Mouse (Mus musculus) kidney, adult 8-10 months (tissue): ENCODE results near the gene Slc1a4.

Experiments
- DNase-seq, 2 experiments: peaks; one replicate each; pipeline ENCODE4 v3.0.0; 2022

The Slc1a4 gene

DNA sequence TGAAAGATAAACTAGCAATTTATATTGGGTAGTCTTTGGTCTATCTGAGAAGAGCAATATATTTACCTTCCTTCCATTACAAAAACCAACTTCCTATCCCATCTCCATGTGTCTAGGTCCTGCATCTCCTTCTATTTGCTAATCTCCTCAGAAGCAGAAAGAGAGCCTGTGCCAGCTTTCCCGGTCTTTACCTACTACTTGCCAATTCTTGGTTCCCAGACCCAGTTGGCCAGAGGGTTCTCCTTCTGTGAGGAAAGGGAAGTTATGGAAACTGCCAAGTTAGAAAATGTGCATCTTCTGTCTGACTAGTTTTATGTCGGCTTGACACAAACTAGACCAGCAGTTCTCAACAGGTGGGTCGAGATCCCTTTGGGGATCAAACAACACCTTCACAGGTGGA lies 8.5 kb downstream of the Slc1a4 start:
- DNase-seq: no peak

- no peak for DNase-seq
Measured at GRCm38 (mm10) chr11:20322366-20322765, 10.1 kb downstream of the Slc1a4 start.

DNA sequence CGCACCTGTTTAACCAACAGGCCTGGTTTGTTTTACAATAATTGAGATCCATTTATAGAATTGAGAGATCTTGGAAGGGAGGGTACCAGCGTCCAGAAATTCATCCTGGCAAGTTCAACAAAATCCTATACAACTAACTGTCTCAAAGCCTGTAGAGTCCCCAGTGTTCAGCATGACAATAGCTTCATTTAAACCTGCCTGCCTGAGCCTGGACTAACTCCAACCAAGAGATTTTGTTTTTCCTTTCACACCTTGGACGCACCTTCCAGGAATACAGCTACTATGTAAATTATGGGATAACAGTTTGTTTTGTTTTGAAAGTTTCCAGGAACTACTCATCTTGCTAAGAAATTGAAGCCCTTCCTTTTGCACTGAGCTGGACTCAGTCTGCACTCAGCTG lies 11.9 kb downstream of the Slc1a4 start:
- DNase-seq: no peak

DNA sequence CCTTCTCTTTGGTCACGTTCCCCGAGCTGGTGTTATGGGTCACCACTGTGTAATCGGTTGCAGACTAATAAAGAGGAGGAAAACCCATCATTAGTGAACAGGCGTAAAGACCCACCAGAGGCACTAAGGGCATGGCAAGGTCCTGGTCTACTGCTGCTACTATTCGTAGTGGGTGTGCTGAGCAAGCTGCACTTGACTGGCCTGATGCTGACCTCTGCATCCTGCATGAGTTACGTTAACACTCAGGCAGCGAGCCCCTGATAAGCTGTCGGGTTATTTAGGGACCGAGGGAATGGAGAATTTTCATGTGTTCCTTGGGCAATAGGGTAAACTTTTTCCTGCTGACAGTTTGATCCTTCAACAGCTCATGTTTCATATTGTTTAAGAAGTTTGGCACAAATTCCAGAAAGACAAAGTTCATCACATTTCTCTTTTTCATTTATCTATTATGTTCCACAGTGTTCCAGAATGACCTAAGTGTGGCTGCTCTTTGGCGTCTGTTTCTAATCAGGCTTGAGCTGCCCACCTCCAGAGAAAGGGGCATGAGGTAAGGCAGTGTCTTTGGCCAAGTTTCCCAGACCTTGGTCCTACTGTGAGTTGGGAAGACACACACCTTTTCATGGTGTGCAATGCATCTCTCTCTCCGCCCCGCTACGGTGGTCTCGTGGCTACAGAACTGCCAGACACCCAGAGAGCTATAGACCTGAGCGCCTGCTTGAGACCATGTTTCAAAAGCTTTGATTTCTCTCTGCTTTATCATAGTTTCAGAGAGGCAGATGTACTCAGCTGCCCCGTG lies 13.7 kb downstream of the Slc1a4 start:
- DNase-seq: no peak

DNA sequence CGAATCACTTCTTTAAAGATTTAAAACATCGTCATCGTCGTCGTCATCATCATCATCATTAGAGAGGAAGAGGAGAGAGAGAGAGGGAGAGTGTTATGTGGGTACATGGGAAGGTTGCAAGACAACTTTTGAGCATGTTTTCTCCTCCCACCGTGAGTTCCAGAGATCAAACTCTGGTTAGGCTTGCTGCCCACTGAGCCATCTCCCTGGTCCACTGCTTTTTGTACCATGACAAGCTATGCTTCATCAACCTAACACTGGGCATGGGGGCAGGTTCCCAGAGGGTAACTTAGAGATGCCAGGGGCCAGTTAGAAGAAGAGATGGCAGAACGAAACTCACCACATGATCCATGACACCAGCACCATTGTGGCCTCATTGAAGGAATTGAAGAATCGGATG lies 18.9 kb downstream of the Slc1a4 start:
- peak; percentile 77 for DNase-seq

GRCm38 (mm10) chr11:20309044-20309443 lies 23.5 kb downstream of the Slc1a4 start:
- DNase-seq: no peak

GRCm38 (mm10) chr11:20307409-20307808 lies 25.1 kb downstream of the Slc1a4 start:
- DNase-seq: no peak

DNA sequence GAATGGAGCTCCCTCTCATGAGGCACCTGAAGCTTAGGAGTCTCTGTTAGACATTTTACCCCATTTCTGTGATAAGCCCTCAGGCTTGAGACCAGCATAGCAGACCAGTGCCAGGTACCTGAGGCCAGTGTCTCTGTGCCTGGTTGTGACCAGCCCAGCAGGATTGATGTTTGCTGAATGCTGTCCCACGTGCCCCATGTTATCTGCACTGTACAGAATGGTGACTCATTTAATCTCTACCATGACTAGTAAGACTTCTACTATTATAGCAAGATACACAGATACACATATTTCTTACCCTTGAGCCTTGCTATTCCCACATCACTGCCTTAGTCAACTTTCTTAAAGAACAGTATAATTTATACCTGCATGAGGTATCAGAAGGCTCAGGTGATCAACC lies 26.9 kb downstream of the Slc1a4 start:
- no peak for DNase-seq

GRCm38 (mm10) chr11:20304341-20304740 lies 28.2 kb downstream of the Slc1a4 start:
- peak; percentile 14 to 53 for DNase-seq

- DNase-seq: no peak
Measured at GRCm38 (mm10) chr11:20301332-20301731, 31.2 kb downstream of the Slc1a4 start.

GRCm38 (mm10) chr11:20300850-20301249 lies 31.7 kb downstream of the Slc1a4 start:
- no peak for DNase-seq

DNA sequence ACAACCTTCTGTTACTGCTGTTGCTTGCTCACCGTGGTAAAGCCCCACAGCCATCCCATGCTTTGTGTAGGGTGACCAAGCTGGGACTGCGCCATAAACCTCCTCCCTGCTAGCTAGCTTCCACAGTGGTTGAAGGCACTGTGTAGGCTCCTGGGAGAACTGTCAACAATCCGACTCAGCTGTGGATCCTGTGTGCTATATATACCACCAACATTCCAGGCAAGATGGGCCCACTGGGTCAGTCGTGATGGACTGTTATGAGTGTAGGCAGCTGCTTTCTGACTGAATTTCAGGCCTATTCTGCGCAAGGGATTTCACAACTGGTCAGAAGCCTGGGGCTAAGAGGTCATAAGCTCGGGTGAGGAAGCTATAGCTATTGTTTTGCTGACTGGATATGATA lies 32.6 kb downstream of the Slc1a4 start:
- DNase-seq: no peak

GRCm38 (mm10) chr11:20284463-20284862 lies 48.0 kb downstream of the Slc1a4 start:
- DNase-seq: no peak

- DNase-seq: no peak
Measured at GRCm38 (mm10) chr11:20282601-20283219, 49.8 kb downstream of the Slc1a4 start.

DNA sequence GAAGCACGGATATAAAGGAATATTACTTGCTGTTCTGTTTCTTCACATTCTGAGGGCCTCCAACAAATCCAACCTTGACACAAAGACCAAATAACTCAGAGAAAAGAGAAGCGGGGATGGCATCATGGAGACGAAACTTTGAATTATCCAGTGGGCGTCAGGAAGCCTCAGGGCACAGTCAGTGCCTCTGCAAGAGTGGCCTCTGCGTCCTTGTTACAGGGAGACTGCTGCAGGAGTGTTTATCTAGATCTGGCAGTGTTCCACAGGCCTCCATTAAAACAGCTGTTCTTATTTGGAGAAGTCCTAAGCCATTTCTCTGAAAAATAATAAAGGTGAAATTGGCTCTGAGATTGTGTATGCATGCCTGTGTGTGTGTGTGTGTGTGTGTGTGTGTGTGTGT lies 51.5 kb downstream of the Slc1a4 start:
- no peak for DNase-seq

DNA sequence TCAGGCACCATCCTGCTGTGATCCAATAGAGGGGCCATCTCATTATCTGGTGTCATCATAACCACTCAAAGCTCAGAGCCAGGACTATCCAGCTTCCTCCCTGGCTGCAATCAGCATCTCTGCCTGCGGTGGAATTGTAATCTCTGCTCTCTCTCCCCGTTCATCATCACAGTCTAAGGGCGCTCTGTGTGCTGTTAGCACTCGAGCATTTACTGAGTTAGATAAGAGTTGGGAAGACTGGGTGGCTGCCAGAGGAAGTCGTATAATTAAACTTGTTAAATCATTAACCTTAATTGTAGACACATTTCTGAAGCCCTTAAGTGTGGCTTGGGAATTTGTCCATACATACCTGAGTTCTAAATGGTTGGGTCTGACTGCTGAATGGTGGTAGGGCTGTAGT lies 53.8 kb downstream of the Slc1a4 start:
- peak; percentile 27 to 39 for DNase-seq

DNA sequence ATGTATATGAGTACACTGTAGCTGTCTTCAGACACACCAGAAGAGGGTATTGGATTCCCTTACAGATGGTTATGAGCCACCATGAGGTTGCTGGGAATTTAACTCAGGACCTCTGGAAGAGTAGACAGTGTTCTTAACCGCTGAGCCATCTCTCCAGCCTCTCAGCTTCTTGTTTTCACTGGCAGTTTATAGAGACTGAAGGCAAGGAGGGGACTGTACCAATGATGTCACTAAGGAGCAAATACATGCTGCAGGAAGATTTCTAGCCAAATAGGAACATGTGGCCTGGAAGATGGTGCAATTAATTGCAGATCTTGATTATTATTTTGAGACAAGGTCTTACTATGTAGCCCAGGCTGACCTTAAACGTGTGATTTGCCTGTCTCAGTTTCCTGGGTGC lies 55.4 kb downstream of the Slc1a4 start:
- DNase-seq: no peak

- no peak for DNase-seq
Measured at GRCm38 (mm10) chr11:20275974-20276373, 56.5 kb downstream of the Slc1a4 start.

DNA sequence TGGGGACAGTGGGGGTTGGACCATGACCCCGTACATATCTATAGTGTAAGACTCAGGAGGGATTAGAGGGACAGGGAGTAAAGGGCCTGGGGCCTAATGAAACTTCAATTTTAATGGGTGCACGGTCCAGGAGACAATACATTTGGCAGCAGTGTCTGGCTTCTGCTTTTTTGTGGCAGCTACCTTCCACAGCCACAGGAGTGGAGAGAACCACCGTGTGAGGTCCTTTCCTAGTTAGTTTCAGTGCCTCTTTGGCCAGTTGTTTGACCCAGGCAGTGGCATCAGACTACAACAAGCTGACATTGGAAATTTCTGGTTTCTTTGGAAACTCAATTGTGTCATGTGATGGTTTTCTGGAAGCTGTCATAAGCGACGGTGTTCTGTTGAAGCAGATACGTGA lies 62.6 kb downstream of the Slc1a4 start:
- no peak for DNase-seq

DNA sequence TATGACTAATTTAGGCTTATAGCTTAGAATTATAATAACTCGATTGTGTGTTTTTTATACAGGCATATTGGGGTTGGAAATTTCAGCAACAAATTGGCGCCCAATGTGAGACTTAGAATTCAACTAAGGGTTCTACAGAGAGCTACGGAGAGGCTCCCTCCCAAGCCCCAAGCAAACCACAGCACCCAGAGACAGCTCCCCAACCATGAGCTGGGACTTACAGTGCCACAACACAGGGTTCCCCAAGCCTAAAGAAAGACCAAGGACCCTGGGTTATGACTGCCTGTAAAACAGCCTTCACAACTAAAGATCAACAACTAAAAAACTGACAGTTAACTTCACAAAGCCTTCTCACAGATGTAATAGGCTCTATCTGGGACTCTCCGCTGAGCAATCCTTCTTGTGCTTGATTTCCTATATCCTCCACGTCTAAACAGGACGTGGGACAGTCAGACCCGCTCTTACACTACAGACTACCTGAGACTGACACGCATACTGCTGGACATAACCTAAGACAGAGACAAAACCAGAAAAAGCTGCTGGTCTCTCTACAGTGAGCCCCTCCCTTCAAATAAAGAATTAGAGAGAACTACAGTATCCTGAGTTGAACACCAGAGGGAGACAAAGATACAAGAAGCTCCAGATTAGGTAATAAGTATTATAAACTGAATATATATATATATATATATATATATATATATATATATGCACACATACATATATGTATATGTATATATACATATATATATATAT lies 69.7 kb downstream of the Slc1a4 start:
- no peak for DNase-seq

DNA sequence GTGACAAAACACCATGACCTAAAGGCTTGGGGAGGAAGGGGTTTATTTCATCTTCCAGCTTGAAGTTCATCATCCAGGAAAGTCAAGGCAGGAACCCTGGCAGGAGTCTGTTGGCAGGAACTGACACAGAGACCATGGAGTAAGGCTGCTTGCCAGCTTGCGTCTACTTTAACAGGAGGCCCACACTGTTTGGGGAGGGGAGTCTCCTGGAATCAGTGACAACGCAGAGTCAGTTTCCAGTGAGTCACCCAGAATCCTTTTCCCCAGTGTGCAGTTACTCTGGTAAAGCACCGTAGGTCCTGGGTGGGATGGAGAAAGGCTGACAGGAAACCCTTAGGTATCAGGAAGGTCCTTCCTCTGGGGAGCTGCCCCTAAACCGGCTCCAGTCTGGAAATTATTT lies 77.7 kb downstream of the Slc1a4 start:
- no peak for DNase-seq

- no peak for DNase-seq
Measured at GRCm38 (mm10) chr11:20253088-20253487, 79.4 kb downstream of the Slc1a4 start.
